Mouse (Mus musculus): Measurements from ENCODE around the gene Mpc1.

GRCm38 (mm10) chr17:8276680-8277079, 6.0 kb upstream of the Mpc1 start:
- no peak for TF ChIP-seq POLR2A (IDR thresholded peaks at IDR 0.05; ENCODE audit: insufficient read depth, low read depth, low read length)
- no peak for TF ChIP-seq CTCF (IDR thresholded peaks at IDR 0.05)
